Mouse (Mus musculus): ENCODE data around the gene Rpl36a. TPM values are rescaled to one million over a fixed set of nuclear protein-coding genes. Genes with fewer than 3 reads are reported as not detected.

The Rpl36a gene
- total RNA-seq, 2 experiments from 2014 or later = 195 to 198 TPM

DNA sequence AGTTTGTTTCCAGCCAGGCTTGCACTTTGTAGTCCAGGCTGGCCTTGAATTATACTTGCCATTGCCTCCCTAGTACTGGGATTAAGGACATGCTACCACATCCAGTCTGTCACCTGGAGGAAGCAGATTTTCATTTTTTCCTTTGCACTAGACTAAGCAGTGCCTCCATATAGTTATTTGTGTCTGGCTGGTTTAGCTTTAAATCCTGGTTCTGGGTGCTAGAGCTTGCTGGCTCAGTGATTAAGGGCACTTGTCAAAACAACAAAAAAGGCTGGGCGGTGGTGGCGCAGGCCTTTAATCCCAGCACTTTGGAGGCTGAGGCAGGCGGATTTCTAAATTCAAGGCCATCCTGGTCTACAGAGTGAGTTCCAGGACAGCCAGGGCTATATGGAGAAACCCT lies 3.5 kb downstream of the Rpl36a start:
- intact Hi-C loops (cut with DNase I; ENCODE audit: low total_unique reads) = no loop called here
- DNase-seq = no peak

DNA sequence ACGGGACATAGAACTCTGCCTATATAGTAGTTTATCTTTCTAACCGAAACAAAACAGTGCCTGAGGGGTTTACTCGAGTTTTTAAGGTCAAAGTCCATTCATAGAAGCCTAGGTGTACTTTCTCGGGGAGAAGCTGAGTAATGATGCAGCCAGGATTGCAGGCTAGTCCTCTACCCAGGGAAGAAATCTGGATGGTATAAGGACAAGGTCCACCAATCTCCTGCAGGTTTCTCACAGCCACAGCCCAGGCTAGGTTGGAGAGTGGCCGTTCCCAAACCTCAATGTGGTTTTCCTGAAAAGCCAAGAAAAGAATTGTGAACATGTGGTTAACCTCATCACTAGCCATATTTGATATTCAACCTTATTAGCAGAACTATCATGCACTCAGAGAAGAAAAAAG lies 4.4 kb downstream of the Rpl36a start:
- DNase-seq = no peak
- intact Hi-C loops (cut with DNase I; ENCODE audit: low total_unique reads) = no loop called here

DNA sequence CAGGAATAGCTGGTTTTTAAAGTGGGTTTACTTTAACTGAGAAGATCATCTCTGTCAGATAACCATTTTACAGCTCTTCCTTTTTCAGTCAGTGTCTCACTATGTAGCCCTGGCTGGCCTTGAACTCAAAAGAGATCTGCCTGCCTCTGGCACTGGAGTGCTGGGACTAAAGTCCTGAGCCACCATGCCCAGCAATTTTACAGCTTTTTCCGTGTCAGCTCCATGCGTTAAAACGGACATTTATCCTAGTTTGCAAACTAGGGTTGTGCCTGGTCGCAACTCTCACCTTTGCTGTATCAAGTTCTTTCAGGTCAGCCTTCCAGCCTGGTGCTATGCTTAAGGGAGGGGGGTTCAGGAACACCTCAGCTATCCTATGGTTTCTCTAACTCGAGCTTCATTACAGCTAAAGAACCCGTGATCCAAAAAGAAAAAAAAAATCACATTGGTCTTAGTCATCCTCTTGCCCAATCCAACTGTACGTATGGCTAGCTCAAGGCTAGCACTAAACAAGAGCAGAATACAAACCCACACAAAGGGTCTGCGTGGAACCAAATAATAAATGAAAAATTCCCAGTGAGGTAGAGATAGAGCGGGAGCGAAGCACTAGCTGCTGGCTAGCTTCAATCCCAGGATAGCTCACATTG lies 14.6 kb downstream of the Rpl36a start:
- DNase-seq = no peak
- intact Hi-C loops (cut with DNase I; ENCODE audit: low total_unique reads) = no loop called here

DNA sequence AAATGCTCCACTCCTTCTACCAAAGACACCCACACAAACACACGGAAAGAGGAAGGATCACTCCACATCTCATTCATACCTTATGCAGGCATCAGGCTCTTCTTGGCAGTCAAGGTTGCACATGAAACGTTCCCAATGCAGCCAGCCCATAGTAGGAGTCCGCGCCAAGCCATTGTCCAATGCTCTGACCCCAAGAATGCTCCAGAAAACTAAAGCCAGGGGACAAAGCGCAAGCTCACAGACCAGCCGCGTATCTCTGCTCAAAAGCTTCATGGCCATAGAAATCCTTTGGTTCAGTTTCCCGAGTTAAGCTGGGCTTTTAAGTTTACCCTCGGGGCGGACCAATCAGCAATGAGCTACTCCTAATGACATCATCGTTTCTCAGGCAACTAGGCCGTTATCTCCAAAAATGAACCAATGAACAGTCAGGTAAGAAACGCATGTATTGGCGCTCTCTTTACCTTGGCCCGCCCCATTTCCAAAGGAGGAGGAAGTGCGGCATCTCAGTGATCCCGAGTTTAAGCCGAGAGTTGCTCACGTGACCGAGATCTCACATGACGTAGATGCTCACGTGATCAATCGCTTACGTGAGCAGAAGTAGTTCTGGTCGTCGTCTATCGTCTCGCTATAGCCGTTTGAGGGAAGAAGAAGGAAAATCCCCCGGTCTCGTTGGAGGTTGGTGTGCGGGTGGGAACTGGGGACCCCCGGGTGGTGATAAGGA lies 15.4 kb downstream of the Rpl36a start, which contains the start of the genes Gla and Hnrnph2:
TSS of gene Gla (minus strand) at position 467 of the 721 bp plus-strand sequence.
TSS of gene Hnrnph2 (plus strand) at position 521 of the 721 bp plus-strand sequence.
- intact Hi-C loops (cut with DNase I; ENCODE audit: low total_unique reads) = no loop called here
- peak; percentile 83 for DNase-seq

DNA sequence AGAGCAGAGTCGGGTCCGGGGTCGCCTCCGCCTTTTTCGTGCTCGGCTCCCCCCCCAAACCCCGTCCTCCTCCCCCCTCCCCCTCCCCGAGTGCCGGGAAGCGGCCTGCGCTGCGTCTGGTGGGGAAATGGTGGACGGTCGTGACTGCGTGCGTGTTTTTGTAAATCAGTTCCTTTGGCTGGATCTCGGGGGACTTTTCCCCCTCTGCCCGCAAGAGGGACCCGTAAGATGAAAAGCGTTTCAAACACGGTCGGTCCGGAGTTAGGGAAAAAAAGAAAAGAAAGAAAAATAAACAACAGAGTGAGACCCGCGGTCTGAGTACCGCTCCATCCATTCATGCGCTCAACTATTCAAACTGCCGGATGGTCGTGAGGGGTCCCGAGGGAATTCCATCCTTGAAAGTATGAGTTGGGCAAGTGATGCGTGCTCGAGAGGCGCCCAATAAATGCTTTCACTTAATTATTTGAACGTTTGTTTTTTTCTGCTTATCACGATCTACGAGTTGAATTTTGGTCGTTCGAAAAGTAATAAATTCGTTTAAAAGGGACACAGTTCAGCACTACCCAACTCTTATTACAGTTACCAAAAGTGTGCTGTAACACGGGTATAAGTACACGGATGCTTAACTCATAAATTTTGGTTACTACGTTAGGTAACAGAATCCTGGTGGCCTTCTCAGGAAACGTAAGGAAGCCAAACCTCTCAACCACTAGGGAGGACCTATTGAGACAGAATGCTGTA lies 16.1 kb downstream of the Rpl36a start:
- DNase-seq = no peak
- intact Hi-C loops (cut with DNase I; ENCODE audit: low total_unique reads) = no loop called here

DNA sequence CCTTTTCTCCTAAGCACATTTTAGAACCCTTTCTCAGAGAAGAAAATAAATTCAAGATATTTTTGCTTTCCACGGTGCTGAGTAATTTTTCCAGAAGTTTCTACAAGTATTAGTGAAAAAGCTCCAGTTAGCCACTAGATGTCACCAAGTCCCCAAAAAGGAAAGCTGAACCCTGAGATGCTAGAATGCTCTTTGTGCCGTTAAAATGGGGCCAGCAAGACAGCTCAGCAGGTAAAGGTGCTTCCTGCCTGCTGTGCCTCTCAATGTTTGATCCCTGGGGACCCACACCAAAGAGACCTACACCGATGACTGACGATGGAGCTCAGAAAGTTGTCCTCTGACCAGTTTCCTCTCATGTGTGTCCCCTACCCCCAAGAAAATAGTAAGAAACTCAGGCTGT lies 24.0 kb downstream of the Rpl36a start:
- no peak for DNase-seq
- intact Hi-C loops (cut with DNase I; ENCODE audit: low total_unique reads) = no loop called here

DNA sequence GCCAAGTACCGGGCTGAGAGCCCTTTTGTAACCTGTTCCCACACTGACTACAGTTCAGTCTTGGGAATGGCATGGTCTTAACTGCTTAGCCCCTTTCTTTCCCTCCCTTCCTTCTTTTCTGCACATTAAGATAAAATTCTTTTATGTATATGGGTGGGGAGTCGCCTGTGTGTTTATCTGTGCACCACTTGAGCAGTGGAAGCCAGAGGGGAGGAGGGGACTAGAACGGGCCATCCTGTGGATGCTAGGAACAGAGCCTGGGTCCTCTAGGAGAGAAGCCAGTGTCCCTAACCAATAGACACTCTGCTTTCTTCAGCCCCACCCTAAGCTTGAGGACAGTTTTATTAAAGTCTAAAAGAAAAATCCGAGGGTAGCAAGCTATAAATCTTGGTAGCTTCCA lies 25.5 kb downstream of the Rpl36a start:
- no peak for DNase-seq
- intact Hi-C loops (cut with DNase I; ENCODE audit: low total_unique reads) = no loop called here

DNA sequence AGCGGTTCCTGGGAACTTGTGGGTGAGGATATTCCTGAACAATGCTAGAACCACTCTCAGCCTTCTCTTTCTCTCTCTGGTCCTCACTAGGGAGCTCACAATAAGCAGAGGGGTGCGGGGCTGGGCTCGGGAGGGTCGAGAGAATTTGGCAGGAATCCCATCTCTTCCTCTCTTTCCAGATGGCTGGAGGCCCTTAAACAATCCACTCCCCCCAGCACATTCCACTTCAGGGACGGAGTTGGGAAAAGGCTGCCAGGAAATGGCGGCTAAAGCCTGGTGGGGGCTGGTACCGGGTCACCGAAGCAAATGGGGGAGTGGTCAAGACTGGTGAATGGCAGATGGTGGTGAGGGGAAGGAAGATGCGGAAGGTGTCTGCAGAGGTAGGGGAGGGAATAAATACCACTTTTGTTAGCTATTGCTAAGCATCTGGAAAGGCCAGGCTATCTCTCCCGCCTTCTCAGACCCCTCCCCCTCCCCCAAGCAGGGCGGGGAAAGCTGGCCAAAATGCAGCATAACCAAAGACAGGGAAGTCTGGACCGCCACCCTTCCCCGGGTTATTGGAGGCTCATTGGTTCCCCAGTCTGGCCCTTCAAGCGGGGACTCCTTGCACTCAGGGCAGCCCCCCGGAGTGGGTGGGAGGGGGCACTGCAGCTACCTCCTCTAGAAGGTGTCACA lies 27.0 kb downstream of the Rpl36a start:
- intact Hi-C loops (cut with DNase I; ENCODE audit: low total_unique reads) = no loop called here
- peak; percentile 49 for DNase-seq

DNA sequence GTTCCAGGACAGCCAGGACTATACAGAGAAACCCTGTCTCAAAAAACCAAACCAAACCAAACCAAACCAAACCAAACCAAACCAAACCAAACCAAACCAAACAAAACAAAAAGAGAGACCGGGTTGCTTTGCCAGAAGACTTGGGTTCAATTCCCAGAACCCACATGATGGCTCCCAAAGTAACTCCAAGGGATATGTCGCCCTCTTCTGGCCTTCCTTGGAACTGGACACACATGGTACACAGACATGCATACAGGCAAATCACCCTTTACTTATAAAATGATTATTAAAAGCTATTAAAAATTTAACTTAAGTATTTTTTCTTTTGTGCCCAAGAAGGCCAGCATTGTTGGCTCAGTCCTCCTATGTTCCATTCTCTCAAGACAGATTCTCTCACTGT lies 28.9 kb downstream of the Rpl36a start:
- DNase-seq = no peak
- intact Hi-C loops (cut with DNase I; ENCODE audit: low total_unique reads) = no loop called here

DNA sequence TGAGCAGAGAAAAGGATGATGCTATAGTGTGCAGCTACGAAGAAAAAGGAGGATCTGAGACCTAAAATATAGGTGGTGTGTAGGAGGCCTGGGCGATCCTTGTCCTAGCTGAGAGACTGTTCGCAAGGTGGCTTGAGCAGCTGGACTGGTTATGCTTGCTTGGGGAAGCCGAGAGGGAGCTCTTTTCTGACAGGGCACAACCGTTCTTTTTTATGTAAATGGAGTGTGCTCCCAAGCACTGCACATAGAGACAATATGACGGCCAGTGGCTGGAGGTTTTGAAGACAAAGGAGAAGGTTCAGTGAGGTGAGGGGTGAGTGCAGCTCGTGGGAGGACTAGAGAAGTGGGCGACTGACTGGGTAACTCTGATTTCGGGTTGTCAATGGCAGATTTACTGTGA lies 34.2 kb downstream of the Rpl36a start:
- intact Hi-C loops (cut with DNase I; ENCODE audit: low total_unique reads) = no loop called here
- DNase-seq = no peak

DNA sequence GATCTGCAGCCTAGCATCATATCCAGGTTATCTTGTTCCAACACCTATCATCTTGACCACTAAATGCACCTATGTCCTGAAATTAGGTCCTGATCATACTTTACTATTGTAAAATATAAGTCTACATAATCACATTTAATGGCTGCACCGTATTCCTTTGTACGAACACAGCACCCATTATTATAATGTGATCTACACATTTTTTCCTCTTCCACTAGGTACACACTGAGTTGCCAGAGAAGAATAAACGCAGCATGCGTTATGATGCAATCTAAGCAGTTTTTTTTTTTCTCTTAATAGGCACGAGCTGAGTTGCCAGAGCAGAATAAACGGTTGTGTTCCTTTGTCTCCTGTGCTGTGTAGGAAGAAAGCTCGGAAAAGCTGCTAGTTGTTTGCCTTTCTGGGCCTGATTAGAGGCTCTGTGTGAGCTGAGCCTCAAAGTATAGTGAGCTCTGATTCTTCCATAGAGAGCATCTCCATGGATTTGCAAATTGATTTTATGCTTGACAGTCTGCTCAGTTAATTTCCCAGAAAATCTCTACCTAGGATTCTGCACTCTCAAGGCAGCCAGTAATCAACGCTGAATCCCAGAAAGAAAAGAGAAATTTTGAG lies 34.9 kb downstream of the Rpl36a start:
- intact Hi-C loops (cut with DNase I; ENCODE audit: low total_unique reads) = no loop called here

DNA sequence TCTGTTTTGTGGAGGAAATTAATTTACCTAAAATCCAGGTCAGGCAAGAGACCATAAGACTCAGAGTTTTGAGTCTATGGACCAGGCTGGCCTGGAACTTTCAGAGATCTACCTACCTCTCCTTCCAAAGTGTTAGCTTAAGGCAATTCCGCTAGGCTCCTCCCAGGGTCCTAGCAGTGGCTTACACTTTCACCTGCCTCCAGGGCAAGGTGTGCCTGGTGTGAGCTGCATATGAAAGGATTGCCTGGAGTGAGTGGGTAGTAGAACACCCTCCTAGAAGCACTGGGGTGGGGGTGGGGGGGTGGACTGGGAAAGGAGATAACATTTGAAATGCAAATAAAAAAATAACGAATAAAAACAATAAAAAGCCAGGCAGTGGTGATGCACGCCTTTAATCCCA lies 36.2 kb downstream of the Rpl36a start:
- intact Hi-C loops (cut with DNase I; ENCODE audit: low total_unique reads) = no loop called here
- no peak for DNase-seq

More for the DNA sequence above, 34.9 kb downstream of the Rpl36a start:
- no peak for DNase-seq

DNA sequence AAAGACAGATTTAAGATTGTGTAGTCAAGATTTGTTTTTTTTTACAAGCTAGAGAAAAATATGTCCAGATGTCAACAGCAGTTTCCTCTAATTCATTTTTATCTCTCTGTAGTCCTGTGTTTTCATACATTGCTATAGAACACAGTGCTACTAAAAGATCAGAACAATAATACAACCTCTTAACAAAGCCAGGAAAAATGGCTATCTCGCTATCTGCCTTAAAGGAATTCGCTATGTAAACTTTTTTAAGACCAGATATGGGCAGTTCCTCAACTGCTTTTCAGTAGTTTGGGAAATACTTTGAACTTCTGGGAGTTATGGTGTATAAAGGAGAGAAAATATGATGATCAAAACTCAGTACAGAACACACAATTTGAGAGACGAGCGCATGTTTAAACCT lies 37.9 kb downstream of the Rpl36a start:
- intact Hi-C loops (cut with DNase I; ENCODE audit: low total_unique reads) = no loop called here
- no peak for DNase-seq

DNA sequence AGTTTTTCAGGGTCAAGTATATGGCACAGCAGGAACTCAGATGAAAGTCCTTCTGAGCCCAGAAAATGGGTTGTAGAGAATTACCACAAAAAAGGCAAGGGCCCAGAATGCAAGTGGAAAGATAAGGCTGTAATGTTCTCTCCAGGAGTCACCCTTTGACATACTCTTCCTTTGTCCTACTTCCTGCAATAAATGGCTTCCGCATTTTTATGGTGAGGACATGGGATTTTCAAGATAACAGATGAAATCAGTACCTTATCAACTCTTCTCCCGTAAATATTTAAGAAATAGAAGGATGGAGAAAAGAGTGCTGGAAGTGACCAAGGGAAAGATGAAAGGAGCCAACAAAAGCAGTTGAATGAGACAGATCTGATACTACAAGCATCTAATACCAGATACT lies 42.7 kb downstream of the Rpl36a start:
- no peak for DNase-seq
- intact Hi-C loops (cut with DNase I; ENCODE audit: low total_unique reads) = no loop called here

DNA sequence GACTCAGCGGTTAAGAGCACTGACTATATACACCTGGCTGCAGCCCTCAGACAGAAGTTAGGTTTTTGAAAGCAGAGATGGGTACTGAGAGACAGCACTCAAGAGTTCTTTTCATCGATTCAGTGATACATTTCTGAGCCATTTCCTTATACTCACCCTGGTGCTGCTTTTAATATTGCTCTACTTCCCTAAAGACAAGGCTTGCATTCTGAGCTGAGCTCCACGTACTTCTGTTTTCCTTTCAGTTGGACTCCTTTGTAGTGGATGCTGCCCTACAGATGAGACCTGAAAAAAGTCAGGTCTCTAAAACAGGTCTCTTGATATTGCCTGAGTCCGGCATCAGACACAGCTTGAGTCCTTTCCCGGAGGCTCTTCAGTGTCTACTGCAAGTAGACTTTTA lies 47.3 kb downstream of the Rpl36a start:
- intact Hi-C loops (cut with DNase I; ENCODE audit: low total_unique reads) = no loop called here

DNA sequence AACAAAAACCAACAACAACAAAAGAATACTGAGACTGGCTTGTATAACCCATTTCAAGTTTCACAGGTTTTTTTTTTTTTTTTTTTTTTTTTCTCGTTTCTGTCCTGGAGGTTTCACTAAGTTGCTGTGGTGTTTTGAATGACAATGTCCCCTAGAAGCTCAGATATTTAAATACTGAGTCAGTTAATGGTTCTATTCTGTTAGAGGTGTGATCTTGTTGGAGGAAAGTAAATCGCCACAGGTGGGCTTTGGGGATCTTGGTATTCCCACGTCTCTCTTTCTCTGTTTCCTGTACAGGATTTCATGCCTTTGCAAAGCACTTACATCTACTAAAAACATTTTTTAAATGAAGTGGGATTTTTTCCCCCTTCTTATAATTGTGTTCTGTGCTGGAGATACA lies 49.7 kb downstream of the Rpl36a start:
- intact Hi-C loops (cut with DNase I; ENCODE audit: low total_unique reads) = no loop called here
- no peak for DNase-seq

More for the DNA sequence above, 47.3 kb downstream of the Rpl36a start:
- DNase-seq = no peak

DNA sequence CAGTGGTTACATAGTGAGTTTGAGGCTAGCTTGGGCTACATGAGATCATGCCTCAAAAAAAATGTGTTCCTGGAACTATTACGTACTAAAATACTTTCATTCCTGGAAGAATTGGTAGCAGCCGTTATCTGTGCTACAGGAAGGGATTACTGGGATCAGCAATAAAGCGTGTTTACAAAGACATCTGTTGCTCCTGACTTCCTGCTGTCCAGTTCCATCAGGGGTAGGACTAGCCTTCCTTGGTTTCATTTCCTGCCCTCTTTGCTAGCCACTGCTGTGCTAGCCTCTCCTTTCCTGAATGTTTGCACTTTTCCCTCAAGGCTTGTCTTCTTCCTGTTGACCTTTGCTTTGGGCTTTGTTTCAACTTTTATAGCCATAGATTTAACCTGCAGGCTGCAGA lies 50.4 kb downstream of the Rpl36a start:
- intact Hi-C loops (cut with DNase I; ENCODE audit: low total_unique reads) = no loop called here
- DNase-seq = no peak
